Mouse (Mus musculus) neural tube, embryonic 12.5 days (tissue): ENCODE measurements around the gene Txk. TPM values are rescaled to one million over a fixed set of nuclear protein-coding genes. Genes with fewer than 3 reads are reported as not detected.

Source experiments
- ATAC-seq: fragments of 200-750 bp; cut with Nextera tagmentation; 2 replicates; pipeline ENCODE4 v1.8.0; 2017; ENCODE audit warnings: low read depth, mild to moderate bottlenecking, moderate TSS enrichment, moderate library complexity; ENCODE audit not compliant: low FRiP score
- H3K27ac ChIP-seq: fragments of 300-500 bp; sonication (generic); 2 replicates; pipeline ENCODE4 v1.5.1; 2016
- H3K27me3 ChIP-seq: fragments of 300-500 bp; sonication (generic); replicated peaks from 2 replicates; pipeline ENCODE4 v1.6.1; 2016; ENCODE audit warnings: mild to moderate bottlenecking
- H3K36me3 ChIP-seq: fragments of 300-500 bp; sonication (generic); 2 replicates; pipeline ENCODE4 v1.6.1; 2016; ENCODE audit warnings: mild to moderate bottlenecking
- H3K4me1 ChIP-seq: fragments of 300-500 bp; sonication (generic); 2 replicates; pipeline ENCODE4 v1.6.1; 2016
- H3K4me2 ChIP-seq: fragments of 300-500 bp; sonication (generic); replicated peaks from 2 replicates; pipeline ENCODE4 v1.6.1; 2016; ENCODE audit warnings: mild to moderate bottlenecking
- H3K4me3 ChIP-seq: fragments of 300-500 bp; sonication (generic); 2 replicates; pipeline ENCODE4 v1.5.1; 2016
- H3K9ac ChIP-seq: fragments of 300-500 bp; sonication (generic); 2 replicates; pipeline ENCODE4 v1.6.1; 2016; ENCODE audit warnings: mild to moderate bottlenecking
- H3K9me3 ChIP-seq: fragments of 300-500 bp; sonication (generic); 2 replicates; pipeline ENCODE4 v1.6.1; 2016; ENCODE audit warnings: mild to moderate bottlenecking
- WGBS: fragments of 180-500 bp; shearing (Covaris S2); methylation state at CpG from one replicate; pipeline ENCODE4 v1.1.7; 2016; 5-methylcytosine and 5-hydroxymethylcytosine counted together
- polyA plus RNA-seq: library from polyadenylated mRNA; unstranded; fragments of >200 nt; fragmentation: Nextera tagmentation; extraction: Ambion mirVana; gene quantifications from 2 replicates; pipeline ENCODE4 v1.2.1, GENCODE M21; 2016

The Txk gene
- polyA plus RNA-seq, 1 experiment from 2014 or later = 0.13 TPM

GRCm38 (mm10) chr5:72706722-72707121, 45.9 kb downstream of the Txk start:
- no peaks in the 10 kb centered on the region; the same call in 1 of the 2 replicates for H3K27me3 ChIP-seq
- WGBS = 60% methylated on average over 10 of the region's 10 CpGs
- no peak overlapping the region for H3K27ac ChIP-seq
- H3K9ac ChIP-seq = no peak overlapping the region
- no peak overlapping the region for H3K4me2 ChIP-seq
- H3K9me3 ChIP-seq = no peaks in the 10 kb centered on the region
- H3K4me3 ChIP-seq = no peak overlapping the region
- no peaks in the 10 kb centered on the region for H3K36me3 ChIP-seq
- H3K4me1 ChIP-seq = no peaks in the 10 kb centered on the region
- ATAC-seq = no peak

GRCm38 (mm10) chr5:72706095-72706494, 46.5 kb downstream of the Txk start:
- ATAC-seq = no peak
- Histone ChIP-seq H3K27ac (no peak overlapping the region), H3K9me3 (peaks cover 3% of the 10 kb centered on the region; the same call in 1 of the 2 replicates), H3K9ac (no peak overlapping the region), H3K4me3 (no peak overlapping the region), H3K36me3 (no peaks in the 10 kb centered on the region), H3K4me2 (0 out of 2 replicates have a peak overlapping the region, but pooled peaks have one; percentile 15), H3K27me3 (no peaks in the 10 kb centered on the region; the same call in 1 of the 2 replicates), H3K4me1 (no peaks in the 10 kb centered on the region)
- 56% methylated on average over 10 of the region's 10 CpGs for WGBS

GRCm38 (mm10) chr5:72702202-72702601, 50.4 kb downstream of the Txk start:
- no peak overlapping the region for H3K27ac ChIP-seq
- no peak overlapping the region for H3K4me2 ChIP-seq
- no peak for ATAC-seq
- no peak overlapping the region for H3K4me3 ChIP-seq
- no peak overlapping the region for H3K9ac ChIP-seq
- H3K27me3 ChIP-seq = no peaks in the 10 kb centered on the region
- H3K36me3 ChIP-seq = no peaks in the 10 kb centered on the region
- peaks cover 3% of the 10 kb centered on the region; the same call in 1 of the 2 replicates for H3K9me3 ChIP-seq
- H3K4me1 ChIP-seq = no peaks in the 10 kb centered on the region

GRCm38 (mm10) chr5:72699500-72699818, 53.1 kb downstream of the Txk start:
- H3K36me3 ChIP-seq = no peaks in the 10 kb centered on the region
- no peak for ATAC-seq
- no peak overlapping the region for H3K9ac ChIP-seq
- H3K27ac ChIP-seq = no peak overlapping the region
- H3K9me3 ChIP-seq = peaks cover 3% of the 10 kb centered on the region; the same call in 1 of the 2 replicates
- no peak overlapping the region for H3K4me3 ChIP-seq
- no peak overlapping the region for H3K4me2 ChIP-seq
- H3K4me1 ChIP-seq = peaks cover 6% of the 10 kb centered on the region; the same call in 1 of the 2 replicates
- no peaks in the 10 kb centered on the region for H3K27me3 ChIP-seq
- WGBS = 70% methylated on average over 2 of the region's 2 CpGs

GRCm38 (mm10) chr5:72698818-72699499, 53.6 kb downstream of the Txk start:
- no peak overlapping the region for H3K4me3 ChIP-seq
- H3K9ac ChIP-seq = no peak overlapping the region
- H3K27ac ChIP-seq = no peak overlapping the region
- H3K9me3 ChIP-seq = peaks cover 3% of the 10 kb centered on the region; the same call in 1 of the 2 replicates
- 78% methylated on average over 7 of the region's 7 CpGs for WGBS
- no peaks in the 10 kb centered on the region for H3K27me3 ChIP-seq
- no peak for ATAC-seq
- H3K4me1 ChIP-seq = peaks cover 6% of the 10 kb centered on the region; the same call in 1 of the 2 replicates
- H3K4me2 ChIP-seq = no peak overlapping the region
- H3K36me3 ChIP-seq = no peaks in the 10 kb centered on the region

- Histone ChIP-seq H3K27ac (no peak overlapping the region), H3K4me1 (peaks cover 6% of the 10 kb centered on the region; the same call in 1 of the 2 replicates), H3K4me2 (no peak overlapping the region), H3K36me3 (no peaks in the 10 kb centered on the region), H3K9ac (no peak overlapping the region), H3K4me3 (no peak overlapping the region), H3K9me3 (peaks cover 3% of the 10 kb centered on the region; the same call in 1 of the 2 replicates), H3K27me3 (no peaks in the 10 kb centered on the region)
- no peak for ATAC-seq
- WGBS = 62% methylated on average over 3 of the region's 3 CpGs
Observed at GRCm38 (mm10) chr5:72698343-72698742, 54.2 kb downstream of the Txk start.

- Histone ChIP-seq H3K36me3 (no peaks in the 10 kb centered on the region), H3K9me3 (peaks cover 1% of the 10 kb centered on the region; the same call in 1 of the 2 replicates), H3K27me3 (no peaks in the 10 kb centered on the region), H3K9ac (no peak overlapping the region), H3K4me2 (no peak overlapping the region; the same call in 1 of the 2 replicates), H3K27ac (no peak overlapping the region), H3K4me3 (no peak overlapping the region), H3K4me1 (peaks cover 6% of the 10 kb centered on the region; the same call in 1 of the 2 replicates)
- peak; percentile 70; the same call in 1 of the 2 replicates for ATAC-seq
- WGBS = 52% methylated on average over 13 of the region's 13 CpGs
Observed at GRCm38 (mm10) chr5:72696491-72696890, 56.1 kb downstream of the Txk start.

GRCm38 (mm10) chr5:72694684-72695083, 57.9 kb downstream of the Txk start:
- Histone ChIP-seq H3K36me3 (no peaks in the 10 kb centered on the region), H3K9me3 (no peaks in the 10 kb centered on the region), H3K4me2 (no peak overlapping the region), H3K9ac (no peak overlapping the region), H3K4me1 (peaks cover 6% of the 10 kb centered on the region; the same call in 1 of the 2 replicates), H3K27ac (no peak overlapping the region), H3K27me3 (no peaks in the 10 kb centered on the region), H3K4me3 (no peak overlapping the region)
- ATAC-seq = no peak
- WGBS = 87% methylated on average over 2 of the region's 2 CpGs

GRCm38 (mm10) chr5:72690516-72690915, 62.1 kb downstream of the Txk start:
- Histone ChIP-seq H3K4me3 (no peak overlapping the region), H3K9ac (no peak overlapping the region), H3K27ac (no peak overlapping the region), H3K4me2 (no peak overlapping the region), H3K9me3 (no peaks in the 10 kb centered on the region), H3K36me3 (no peaks in the 10 kb centered on the region), H3K4me1 (no peaks in the 10 kb centered on the region), H3K27me3 (no peaks in the 10 kb centered on the region)
- ATAC-seq = no peak
- whole genome bisulfite sequencing = 85% methylated on average over 5 of the region's 5 CpGs

- WGBS = 96% methylated on average over 7 of the region's 7 CpGs
- ATAC-seq = no peak
Observed at GRCm38 (mm10) chr5:72689556-72689955, 63.0 kb downstream of the Txk start.

GRCm38 (mm10) chr5:72681451-72681850, 71.1 kb downstream of the Txk start:
- no peak overlapping the region for H3K4me2 ChIP-seq
- H3K27me3 ChIP-seq = no peaks in the 10 kb centered on the region
- no peak overlapping the region for H3K9ac ChIP-seq
- no peaks in the 10 kb centered on the region for H3K36me3 ChIP-seq
- no peaks in the 10 kb centered on the region for H3K4me1 ChIP-seq
- no peak overlapping the region for H3K4me3 ChIP-seq
- H3K27ac ChIP-seq = no peak overlapping the region
- ATAC-seq = no peak
- 87% methylated on average over 6 of the region's 6 CpGs for WGBS
- H3K9me3 ChIP-seq = no peaks in the 10 kb centered on the region

More at GRCm38 (mm10) chr5:72689556-72689955, 63.0 kb downstream of the Txk start:
- H3K9ac ChIP-seq = no peak overlapping the region
- no peak overlapping the region for H3K27ac ChIP-seq
- H3K4me2 ChIP-seq = no peak overlapping the region
- H3K4me3 ChIP-seq = no peak overlapping the region
- no peaks in the 10 kb centered on the region for H3K4me1 ChIP-seq
- no peaks in the 10 kb centered on the region for H3K9me3 ChIP-seq
- H3K27me3 ChIP-seq = no peaks in the 10 kb centered on the region
- H3K36me3 ChIP-seq = no peaks in the 10 kb centered on the region

- Histone ChIP-seq H3K36me3 (no peaks in the 10 kb centered on the region), H3K4me3 (no peak overlapping the region), H3K9ac (no peak overlapping the region), H3K9me3 (no peaks in the 10 kb centered on the region), H3K4me1 (no peaks in the 10 kb centered on the region), H3K27me3 (no peaks in the 10 kb centered on the region), H3K27ac (no peak overlapping the region), H3K4me2 (no peak overlapping the region)
- 87% methylated on average over 9 of the region's 9 CpGs for WGBS
- ATAC-seq = no peak
Observed at GRCm38 (mm10) chr5:72674994-72675542, 77.5 kb downstream of the Txk start.
